Mouse (Mus musculus): Measurements from ENCODE around the gene Ibtk.

DNA sequence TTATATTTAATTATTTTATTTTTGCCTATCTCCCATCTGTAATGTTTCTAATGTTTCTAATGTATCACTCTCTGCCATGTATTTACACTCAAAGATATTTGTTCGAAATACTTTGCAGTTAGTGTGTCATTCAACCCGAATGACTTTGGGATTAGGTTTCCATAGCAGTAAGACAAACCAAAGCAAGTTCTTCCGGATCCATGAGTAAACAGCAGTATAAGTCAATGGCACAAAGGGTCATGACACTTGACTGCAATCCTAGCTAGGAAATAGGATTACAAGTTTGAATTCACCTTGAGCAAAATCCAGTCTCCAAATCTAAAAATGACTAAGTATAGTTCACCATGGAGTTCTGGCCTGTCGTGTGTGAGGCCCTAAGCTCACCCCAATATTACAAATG lies 9.9 kb downstream of the Ibtk start:
- no peak for TF ChIP-seq POLR2A (IDR thresholded peaks at IDR 0.05; ENCODE audit: borderline replicate concordance, control insufficient read depth, low read depth, low read length)
- no peak for TF ChIP-seq CTCF (IDR thresholded peaks at IDR 0.05; ENCODE audit: control insufficient read depth, insufficient read depth, low read length)
